Mouse (Mus musculus) G1E (cell line): Measurements from ENCODE around the gene Gm42906.

Experiments used
- CTCF ChIP-seq: IDR thresholded peaks from 2 replicates; pipeline ENCODE4 v1.5.1; 2012; ENCODE audit warnings: low read depth, low read length, inconsistent platforms, mixed read lengths
- GATA1 ChIP-seq: IDR thresholded peaks from 2 replicates; pipeline ENCODE4 v1.6.1; 2012; ENCODE audit warnings: borderline replicate concordance, low read length, inconsistent platforms, mixed read lengths
- POLR2AphosphoS5 ChIP-seq: IDR thresholded peaks from 2 replicates; pipeline ENCODE4 v1.6.1; 2012; ENCODE audit warnings: low read depth, low read length, inconsistent platforms; ENCODE audit not compliant: insufficient replicate concordance

DNA sequence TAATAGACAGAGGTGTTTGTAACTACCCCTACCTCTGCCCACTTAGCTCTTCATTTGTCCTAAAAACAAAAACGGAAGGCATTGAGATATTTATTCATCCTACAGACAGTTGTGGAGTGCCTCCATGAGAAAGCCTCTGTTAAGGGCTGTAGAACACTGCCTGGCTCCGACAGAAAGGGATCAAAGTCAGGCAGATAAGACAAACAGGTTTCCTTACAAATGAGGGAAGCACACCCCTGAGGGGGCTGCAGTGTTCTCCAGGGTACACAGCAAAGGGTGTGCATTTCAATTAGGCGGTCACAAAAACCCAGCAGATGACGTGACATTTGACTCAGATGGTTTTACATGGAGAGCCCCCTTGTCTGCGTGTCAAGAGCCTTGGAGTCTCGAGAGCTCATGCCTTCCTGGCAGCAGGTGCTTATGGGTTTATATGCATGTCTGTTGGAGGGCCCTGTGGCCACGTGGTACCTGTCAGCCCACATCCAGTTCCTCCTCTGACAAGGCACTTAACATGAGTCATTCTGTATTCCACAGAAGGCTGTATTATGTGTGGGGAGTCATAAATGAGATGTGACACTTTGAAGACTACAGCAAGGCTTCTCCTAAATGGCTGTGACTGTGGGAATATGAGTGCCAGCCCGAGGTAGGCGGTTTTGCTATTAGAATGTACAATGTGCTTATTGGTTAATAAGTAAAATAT is 323.5 kb downstream of the Gm42906 start:
- no peak for TF ChIP-seq CTCF
- no peak for TF ChIP-seq GATA1
- TF ChIP-seq POLR2AphosphoS5, result no peak
